Mouse (Mus musculus): ENCODE results near the gene Slc26a9. TPM values are rescaled to one million over a fixed set of nuclear protein-coding genes. Genes with fewer than 3 reads are reported as not detected.
"Not testable (repeated sequence)": the region's sequence is repeated elsewhere in the genome, so short reads cannot be mapped to it uniquely, and the experiment has no call there.

Gene Slc26a9
- total RNA-seq, 1 experiment, result 0.36 TPM

DNA sequence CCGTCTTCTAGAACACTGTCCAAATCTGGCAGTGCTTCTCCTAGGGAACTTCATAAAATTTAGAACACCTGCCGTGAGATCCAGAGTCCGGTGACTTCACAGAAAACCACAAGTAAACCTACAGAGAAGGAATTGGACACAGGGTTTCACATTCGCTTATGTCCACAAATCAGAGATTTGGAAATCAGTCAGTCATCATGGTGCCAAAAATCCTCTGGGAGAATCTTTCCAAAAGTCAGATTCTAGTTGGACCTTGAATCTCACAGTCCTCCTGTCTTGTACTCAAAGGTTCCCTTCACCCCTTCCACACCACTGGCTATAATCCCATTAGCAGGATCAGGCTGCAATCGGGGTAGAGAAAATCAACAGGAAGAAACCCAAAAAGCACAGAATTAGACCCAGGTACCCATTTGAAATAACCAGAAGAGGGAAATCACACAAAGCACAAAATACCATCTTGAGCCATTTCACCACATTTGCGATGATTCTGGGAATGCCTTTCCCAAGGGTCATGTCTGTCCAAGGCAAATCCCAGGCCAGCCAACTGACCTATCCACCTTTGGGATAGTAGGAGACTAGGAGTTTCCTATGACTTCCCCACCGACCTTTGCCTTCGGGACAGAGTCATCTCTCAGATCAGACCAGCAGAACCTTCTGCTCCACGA is 68.9 kb downstream of the Slc26a9 start:
- Histone ChIP-seq H3K4me1 (ENCODE audit: control insufficient read depth in 2 of 2, insufficient read depth in 2 of 2, low read length in 2 of 2, poor library complexity in 1 of 2) (no peaks in the 10 kb centered on the region), H3K27ac (ENCODE audit: insufficient read depth, low read depth, low read length, poor library complexity, severe bottlenecking) (no peak overlapping the region), H3K9me3 (ENCODE audit: control insufficient read depth, insufficient read depth, low read depth, low read length) (no peaks in the 10 kb centered on the region), H3K4me3 (ENCODE audit: insufficient read depth in 1 of 2, low read depth in 1 of 2, low read length in 2 of 2, poor library complexity in 1 of 2, severe bottlenecking in 1 of 2) (no peak overlapping the region), H3K9ac (ENCODE audit: insufficient read depth, low read depth, low read length, poor library complexity, severe bottlenecking) (no peak overlapping the region), H3K36me3 (ENCODE audit: control insufficient read depth, insufficient read depth, low read length, poor library complexity, severe bottlenecking) (no peaks in the 10 kb centered on the region)
- DNase-seq (ENCODE audit: low read depth, low spot score), result no peak
- in situ Hi-C loops (cut with MboI; ENCODE audit: low sequenced_read_pairs in 2 of 2, unreplicated experiment in 2 of 2), result no loop called here
- TF ChIP-seq MAFK (IDR thresholded peaks at IDR 0.05; ENCODE audit: insufficient read depth, low read depth, low read length) (no peak), ZNF384 (IDR thresholded peaks at IDR 0.05; ENCODE audit: low read depth, low read length) (no peak)

DNA sequence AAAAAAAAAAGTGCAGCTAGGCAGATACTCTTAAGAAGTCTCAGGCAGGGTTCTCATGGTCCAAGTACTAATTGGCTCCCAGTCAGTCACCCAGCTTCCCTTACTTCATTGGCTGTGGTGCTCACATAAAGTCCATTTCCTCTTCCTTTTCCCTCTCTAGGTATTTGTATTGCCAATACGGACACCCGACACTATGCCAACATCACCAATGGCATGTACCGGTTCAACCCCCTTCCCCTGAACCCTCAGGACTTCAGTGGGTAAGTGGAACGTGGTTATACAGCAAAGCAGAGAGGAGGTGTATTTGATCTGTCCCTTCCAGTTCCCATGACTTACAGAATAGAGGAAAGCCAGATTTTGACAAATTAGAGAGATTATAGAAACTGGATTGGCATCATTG is 69.9 kb downstream of the Slc26a9 start:
- Histone ChIP-seq H3K4me3 (ENCODE audit: insufficient read depth in 1 of 2, low read depth in 1 of 2, low read length in 2 of 2, poor library complexity in 1 of 2, severe bottlenecking in 1 of 2) (no peak overlapping the region), H3K27ac (ENCODE audit: insufficient read depth, low read depth, low read length, poor library complexity, severe bottlenecking) (no peak overlapping the region), H3K9me3 (ENCODE audit: control insufficient read depth, insufficient read depth, low read depth, low read length) (no peaks in the 10 kb centered on the region), H3K9ac (ENCODE audit: insufficient read depth, low read depth, low read length, poor library complexity, severe bottlenecking) (no peak overlapping the region), H3K4me1 (ENCODE audit: control insufficient read depth in 2 of 2, insufficient read depth in 2 of 2, low read length in 2 of 2, poor library complexity in 1 of 2) (no peaks in the 10 kb centered on the region), H3K36me3 (ENCODE audit: control insufficient read depth, insufficient read depth, low read length, poor library complexity, severe bottlenecking) (no peaks in the 10 kb centered on the region)
- no peak for TF ChIP-seq CHD2 (IDR thresholded peaks at IDR 0.05; ENCODE audit: low read depth, low read length)
- TF ChIP-seq ZC3H11A (IDR thresholded peaks at IDR 0.05; ENCODE audit: borderline replicate concordance, low read depth, low read length), result no peak
- no peak for TF ChIP-seq MAFK (IDR thresholded peaks at IDR 0.05; ENCODE audit: insufficient read depth, low read depth, low read length)
- TF ChIP-seq HCFC1 (IDR thresholded peaks at IDR 0.05; ENCODE audit: borderline replicate concordance, insufficient read depth, low read length), result no peak
- no peak for TF ChIP-seq ZNF384 (IDR thresholded peaks at IDR 0.05; ENCODE audit: low read depth, low read length)
- no peak for DNase-seq (ENCODE audit: low read depth, low spot score)
- in situ Hi-C loops (cut with MboI; ENCODE audit: low sequenced_read_pairs in 2 of 2, unreplicated experiment in 2 of 2), result no loop called here

DNA sequence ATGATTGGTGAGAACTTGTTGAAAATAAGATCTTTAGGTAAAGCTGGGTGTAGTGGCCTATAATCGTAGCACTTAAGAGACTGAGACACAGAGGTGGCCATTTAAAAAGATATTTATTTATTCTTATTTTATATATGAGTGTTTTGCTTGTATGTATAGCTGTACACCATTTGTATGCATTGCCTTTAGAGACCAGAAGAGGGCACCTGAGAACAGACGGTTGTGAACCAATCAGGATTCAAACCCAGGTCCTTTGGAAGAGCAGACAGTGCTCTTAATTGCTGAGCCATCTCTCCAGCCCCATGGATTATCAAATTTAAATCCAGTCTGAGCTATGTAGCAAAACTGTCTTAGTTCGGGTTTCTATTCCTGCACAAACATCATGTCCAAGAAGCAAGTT is 70.4 kb downstream of the Slc26a9 start:
- no peak overlapping the region for H3K27ac ChIP-seq (ENCODE audit: insufficient read depth, low read depth, low read length, poor library complexity, severe bottlenecking)
- no peak overlapping the region for H3K9ac ChIP-seq (ENCODE audit: insufficient read depth, low read depth, low read length, poor library complexity, severe bottlenecking)
- H3K9me3 ChIP-seq (ENCODE audit: control insufficient read depth, insufficient read depth, low read depth, low read length), result no peaks in the 10 kb centered on the region
- TF ChIP-seq HCFC1 (IDR thresholded peaks at IDR 0.05; ENCODE audit: borderline replicate concordance, insufficient read depth, low read length) (no peak), ZNF384 (IDR thresholded peaks at IDR 0.05; ENCODE audit: low read depth, low read length) (no peak), MAFK (IDR thresholded peaks at IDR 0.05; ENCODE audit: insufficient read depth, low read depth, low read length) (no peak), CHD2 (IDR thresholded peaks at IDR 0.05; ENCODE audit: low read depth, low read length) (no peak), ZC3H11A (IDR thresholded peaks at IDR 0.05; ENCODE audit: borderline replicate concordance, low read depth, low read length) (no peak)
- in situ Hi-C loops (cut with MboI; ENCODE audit: low sequenced_read_pairs in 2 of 2, unreplicated experiment in 2 of 2), result no loop called here
- H3K4me3 ChIP-seq (ENCODE audit: insufficient read depth in 1 of 2, low read depth in 1 of 2, low read length in 2 of 2, poor library complexity in 1 of 2, severe bottlenecking in 1 of 2), result no peak overlapping the region
- H3K36me3 ChIP-seq (ENCODE audit: control insufficient read depth, insufficient read depth, low read length, poor library complexity, severe bottlenecking), result no peaks in the 10 kb centered on the region
- DNase-seq (ENCODE audit: low read depth, low spot score), result no peak
- no peaks in the 10 kb centered on the region for H3K4me1 ChIP-seq (ENCODE audit: control insufficient read depth in 2 of 2, insufficient read depth in 2 of 2, low read length in 2 of 2, poor library complexity in 1 of 2)

- H3K9me3 ChIP-seq (ENCODE audit: control insufficient read depth, insufficient read depth, low read depth, low read length), result no peaks in the 10 kb centered on the region
- in situ Hi-C loops (cut with MboI; ENCODE audit: low sequenced_read_pairs in 2 of 2, unreplicated experiment in 2 of 2), result no loop called here
- TF ChIP-seq MAFK (IDR thresholded peaks at IDR 0.05; ENCODE audit: insufficient read depth, low read depth, low read length) (no peak), ZC3H11A (IDR thresholded peaks at IDR 0.05; ENCODE audit: borderline replicate concordance, low read depth, low read length) (no peak), ZNF384 (IDR thresholded peaks at IDR 0.05; ENCODE audit: low read depth, low read length) (no peak), CHD2 (IDR thresholded peaks at IDR 0.05; ENCODE audit: low read depth, low read length) (no peak), HCFC1 (IDR thresholded peaks at IDR 0.05; ENCODE audit: borderline replicate concordance, insufficient read depth, low read length) (no peak)
- no peak overlapping the region for H3K27ac ChIP-seq (ENCODE audit: insufficient read depth, low read depth, low read length, poor library complexity, severe bottlenecking)
- no peak overlapping the region for H3K4me3 ChIP-seq (ENCODE audit: insufficient read depth in 1 of 2, low read depth in 1 of 2, low read length in 2 of 2, poor library complexity in 1 of 2, severe bottlenecking in 1 of 2)
- no peak for DNase-seq (ENCODE audit: low read depth, low spot score)
- H3K36me3 ChIP-seq (ENCODE audit: control insufficient read depth, insufficient read depth, low read length, poor library complexity, severe bottlenecking), result no peaks in the 10 kb centered on the region
- peaks cover 0 to 5% of the 10 kb centered on the region in 2 experiments; a peak in 1 of 4 replicates for H3K4me1 ChIP-seq (ENCODE audit: control insufficient read depth in 2 of 2, insufficient read depth in 2 of 2, low read length in 2 of 2, poor library complexity in 1 of 2)
- H3K9ac ChIP-seq (ENCODE audit: insufficient read depth, low read depth, low read length, poor library complexity, severe bottlenecking), result no peak overlapping the region
Observed at GRCm38 (mm10) chr1:131816886-131817285, 73.1 kb downstream of the Slc26a9 start.

DNA sequence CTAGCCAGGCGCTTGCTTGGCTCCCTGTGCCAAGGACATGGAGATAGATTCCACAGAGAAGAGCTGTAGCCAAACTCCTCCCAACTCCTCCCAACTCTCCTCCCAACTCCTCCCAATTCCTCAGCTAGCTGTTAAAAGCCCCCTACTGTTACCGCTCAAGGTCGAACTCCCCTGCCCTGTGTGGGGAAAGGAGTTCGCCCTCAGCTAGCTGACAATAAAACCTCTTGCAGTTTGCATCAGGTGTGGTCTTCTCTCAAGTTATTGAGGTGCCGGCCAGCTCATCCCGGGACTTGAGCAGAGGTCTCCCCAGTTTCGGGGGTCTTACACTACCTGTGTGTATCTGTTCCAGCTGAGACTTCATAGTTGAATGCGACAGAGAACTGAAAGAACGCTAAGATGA is 76.5 kb downstream of the Slc26a9 start:
- H3K4me3 ChIP-seq (ENCODE audit: insufficient read depth in 1 of 2, low read depth in 1 of 2, low read length in 2 of 2, poor library complexity in 1 of 2, severe bottlenecking in 1 of 2); H3K9me3 ChIP-seq (ENCODE audit: control insufficient read depth, insufficient read depth, low read depth, low read length); H3K27ac ChIP-seq (ENCODE audit: insufficient read depth, low read depth, low read length, poor library complexity, severe bottlenecking); H3K9ac ChIP-seq (ENCODE audit: insufficient read depth, low read depth, low read length, poor library complexity, severe bottlenecking); H3K36me3 ChIP-seq (ENCODE audit: control insufficient read depth, insufficient read depth, low read length, poor library complexity, severe bottlenecking); H3K4me1 ChIP-seq (ENCODE audit: control insufficient read depth in 2 of 2, insufficient read depth in 2 of 2, low read length in 2 of 2, poor library complexity in 1 of 2); in situ Hi-C loops (cut with MboI; ENCODE audit: low sequenced_read_pairs in 2 of 2, unreplicated experiment in 2 of 2): not testable (repeated sequence)
- peak; percentile 51 for DNase-seq (ENCODE audit: low read depth, low spot score)

Measured in ES-E14 (cell line).